Mouse (Mus musculus): ENCODE results near the gene Dst.

Dst gene

GRCm38 (mm10) chr1:34089011-34089410 is 181.0 kb downstream of the Dst start:
- ATAC-seq (ENCODE audit: insufficient number of reproducible peaks, low FRiP score, low TSS enrichment) = no peak

DNA sequence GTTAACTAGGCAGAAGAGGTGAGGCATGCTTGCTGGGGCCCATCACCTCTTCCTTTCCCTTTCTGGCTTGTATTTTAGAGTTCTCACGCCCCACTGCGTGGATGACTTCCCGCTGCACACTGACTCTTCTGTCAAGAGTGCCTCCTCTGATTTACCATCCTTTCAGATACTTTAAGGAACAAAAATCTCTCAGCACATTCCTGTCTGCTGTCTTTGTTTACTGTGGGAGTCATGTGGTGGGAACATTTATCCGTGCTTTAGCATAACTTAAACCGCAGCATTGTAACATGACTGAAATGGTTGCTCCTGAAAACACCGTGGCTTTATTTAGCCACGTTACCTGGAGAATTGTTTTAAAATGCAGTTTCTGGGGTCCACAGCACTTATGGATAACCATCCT is 182.7 kb downstream of the Dst start:
- no peak for ATAC-seq (ENCODE audit: insufficient number of reproducible peaks, low FRiP score, low TSS enrichment)

GRCm38 (mm10) chr1:34093652-34094051 is 185.6 kb downstream of the Dst start:
- ATAC-seq (ENCODE audit: insufficient number of reproducible peaks, low FRiP score, low TSS enrichment) = no peak

DNA sequence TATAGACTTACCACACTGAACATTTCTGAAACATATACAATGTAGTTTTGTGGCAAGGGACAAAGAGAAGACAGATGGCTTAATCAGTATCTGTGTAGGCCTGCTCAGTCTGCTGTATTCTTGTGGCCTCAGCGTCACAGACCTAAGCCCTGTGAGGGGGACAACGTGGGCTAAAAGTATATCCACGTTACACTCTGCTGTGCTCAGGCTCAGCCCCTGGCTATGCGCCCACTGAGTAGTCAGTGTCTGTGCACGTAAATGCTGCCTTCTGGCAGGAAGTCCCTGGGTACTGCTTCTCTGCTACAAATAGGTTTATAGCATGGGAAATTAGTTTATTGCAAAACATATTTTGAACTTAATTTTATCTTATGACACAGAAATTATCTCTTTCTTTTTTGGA is 186.3 kb downstream of the Dst start:
- no peak for ATAC-seq (ENCODE audit: insufficient number of reproducible peaks, low FRiP score, low TSS enrichment)

- no peak for ATAC-seq (ENCODE audit: insufficient number of reproducible peaks, low FRiP score, low TSS enrichment)
These were observed 187.1 kb downstream of the Dst start for GRCm38 (mm10) chr1:34095173-34095572.

- no peak for ATAC-seq (ENCODE audit: insufficient number of reproducible peaks, low FRiP score, low TSS enrichment)
These were observed 188.9 kb downstream of the Dst start for GRCm38 (mm10) chr1:34096923-34097322.

GRCm38 (mm10) chr1:34097640-34098039 is 189.6 kb downstream of the Dst start:
- peak; percentile 97 for ATAC-seq (ENCODE audit: insufficient number of reproducible peaks, low FRiP score, low TSS enrichment)

DNA sequence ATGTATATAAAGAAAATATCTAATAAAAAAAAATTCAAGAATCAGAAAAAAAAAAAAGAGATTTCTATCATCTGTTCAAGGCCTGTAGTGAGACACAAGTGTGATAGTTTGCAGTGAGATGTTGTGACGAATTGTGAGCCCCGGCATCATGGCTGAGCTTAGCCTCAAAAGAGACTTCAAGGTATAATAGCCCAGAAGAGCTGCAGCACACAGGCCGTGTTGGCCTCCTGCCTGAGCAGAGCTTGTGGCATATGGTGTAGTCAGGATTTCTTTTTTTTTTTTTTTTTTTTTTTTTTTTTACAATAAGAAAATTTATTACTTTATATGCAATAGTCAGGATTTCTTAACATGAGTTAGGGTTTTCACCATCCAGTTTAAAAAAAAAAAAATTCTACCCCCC is 191.4 kb downstream of the Dst start:
- peak; percentile 69; the same call in 1 of the 2 replicates for ATAC-seq (ENCODE audit: insufficient number of reproducible peaks, low FRiP score, low TSS enrichment)

DNA sequence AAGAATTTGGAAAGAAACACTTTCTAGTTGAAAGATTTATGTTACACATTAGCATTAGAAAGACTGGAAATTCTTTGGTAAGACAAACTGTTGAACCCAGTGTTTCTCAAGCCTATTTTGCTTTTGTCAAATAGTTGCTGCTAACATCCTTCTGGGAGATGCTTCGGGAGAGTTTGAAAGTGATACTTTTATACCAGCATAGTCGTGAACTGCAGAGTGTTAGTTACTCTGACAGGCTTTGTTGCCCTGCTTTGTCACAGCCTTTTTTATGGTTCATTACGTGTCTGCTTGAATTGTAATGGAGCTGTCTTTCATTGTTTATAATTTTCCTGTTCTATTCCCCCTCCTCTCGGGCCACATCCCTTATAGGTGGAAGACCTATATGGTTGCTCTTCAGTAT is 192.4 kb downstream of the Dst start:
- no peak for ATAC-seq (ENCODE audit: insufficient number of reproducible peaks, low FRiP score, low TSS enrichment)

DNA sequence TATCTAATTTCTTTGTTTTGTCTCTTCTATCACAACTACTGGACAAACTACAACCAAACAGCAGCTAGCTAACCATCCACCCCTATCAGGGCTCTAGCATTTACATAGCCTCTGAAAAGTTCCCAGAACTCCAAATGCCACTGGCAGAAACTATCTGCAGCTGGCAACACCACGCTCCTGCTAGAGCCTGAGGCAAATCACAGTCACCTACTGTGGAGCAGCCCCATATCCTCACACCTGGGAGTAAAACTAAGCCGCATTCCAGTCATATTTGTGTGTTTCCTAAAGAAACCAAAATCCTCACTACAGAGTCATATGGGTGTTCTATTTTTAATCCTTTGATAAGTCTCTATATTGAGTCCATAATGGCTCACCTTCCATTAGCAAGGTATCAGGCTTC is 194.6 kb downstream of the Dst start:
- no peak for ATAC-seq (ENCODE audit: insufficient number of reproducible peaks, low FRiP score, low TSS enrichment)

GRCm38 (mm10) chr1:34103176-34103575 is 195.2 kb downstream of the Dst start:
- no peak for ATAC-seq (ENCODE audit: insufficient number of reproducible peaks, low FRiP score, low TSS enrichment)

GRCm38 (mm10) chr1:34103713-34104172 is 195.7 kb downstream of the Dst start:
- ATAC-seq (ENCODE audit: insufficient number of reproducible peaks, low FRiP score, low TSS enrichment) = no peak

DNA sequence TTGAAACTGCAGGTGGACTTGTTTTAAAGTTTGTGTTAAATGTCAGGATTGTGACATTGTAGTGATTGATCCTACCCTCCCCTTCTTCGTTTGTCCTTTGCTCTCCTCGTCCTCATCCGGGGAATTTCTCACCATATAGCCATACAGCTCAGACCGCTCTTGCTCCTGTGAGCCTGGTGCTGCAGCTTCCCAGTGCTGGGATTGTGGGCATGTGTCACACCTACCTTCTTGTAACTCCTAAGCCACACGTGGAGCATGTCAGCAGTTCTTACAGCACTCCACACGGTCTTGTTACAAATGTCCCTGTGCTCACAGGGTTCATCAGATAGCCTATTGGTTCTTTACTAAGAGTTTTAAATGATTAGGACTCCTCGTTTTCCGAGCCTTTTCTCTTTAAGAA is 196.8 kb downstream of the Dst start:
- ATAC-seq (ENCODE audit: insufficient number of reproducible peaks, low FRiP score, low TSS enrichment) = no peak

- ATAC-seq (ENCODE audit: insufficient number of reproducible peaks, low FRiP score, low TSS enrichment) = no peak
These were observed 198.6 kb downstream of the Dst start for GRCm38 (mm10) chr1:34106606-34107005.

GRCm38 (mm10) chr1:34107076-34107475 is 199.1 kb downstream of the Dst start:
- no peak for ATAC-seq (ENCODE audit: insufficient number of reproducible peaks, low FRiP score, low TSS enrichment)

GRCm38 (mm10) chr1:34109599-34110210 is 201.7 kb downstream of the Dst start:
- ATAC-seq (ENCODE audit: insufficient number of reproducible peaks, low FRiP score, low TSS enrichment) = no peak

DNA sequence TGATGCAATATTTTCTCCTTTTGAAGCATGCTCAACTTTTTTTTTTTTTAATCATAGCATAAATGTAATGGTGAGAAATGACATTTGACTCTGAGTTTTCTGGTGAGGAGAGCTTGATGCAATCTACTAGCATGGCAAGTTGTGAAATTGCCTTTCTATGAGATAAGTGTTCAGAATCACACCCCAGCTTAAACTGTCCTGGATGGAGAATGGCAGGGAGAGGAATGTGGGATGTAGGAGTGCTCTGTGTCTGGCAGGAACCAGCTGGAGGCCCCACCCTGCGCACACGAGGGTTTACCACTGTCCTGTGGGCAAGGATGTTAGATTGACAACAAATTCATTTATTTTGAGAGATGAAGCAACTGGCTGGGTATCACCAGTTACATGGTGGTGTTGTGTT is 202.8 kb downstream of the Dst start:
- ATAC-seq (ENCODE audit: insufficient number of reproducible peaks, low FRiP score, low TSS enrichment) = no peak

- ATAC-seq (ENCODE audit: insufficient number of reproducible peaks, low FRiP score, low TSS enrichment) = no peak
These were observed 203.9 kb downstream of the Dst start for GRCm38 (mm10) chr1:34111954-34112353.

DNA sequence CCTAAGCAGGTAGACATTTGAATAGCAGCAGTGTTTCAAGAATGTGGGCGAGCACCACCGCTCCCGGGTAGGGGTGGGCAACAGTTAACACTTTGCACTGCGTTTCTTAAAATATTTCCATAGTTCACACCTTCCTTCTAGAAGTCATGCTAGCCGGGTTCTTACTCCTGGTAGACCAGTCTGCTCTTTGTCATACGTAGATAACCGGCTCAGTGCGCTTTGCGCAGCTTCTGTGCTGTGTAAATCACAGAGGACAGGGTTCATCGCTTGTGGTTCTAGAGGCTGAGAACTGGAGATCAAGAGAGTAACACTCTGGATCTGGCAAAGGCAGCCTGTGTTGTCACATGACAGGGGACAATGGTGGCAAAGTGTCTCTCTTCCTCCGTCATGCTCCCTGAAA is 208.4 kb downstream of the Dst start:
- ATAC-seq (ENCODE audit: insufficient number of reproducible peaks, low FRiP score, low TSS enrichment) = no peak

DNA sequence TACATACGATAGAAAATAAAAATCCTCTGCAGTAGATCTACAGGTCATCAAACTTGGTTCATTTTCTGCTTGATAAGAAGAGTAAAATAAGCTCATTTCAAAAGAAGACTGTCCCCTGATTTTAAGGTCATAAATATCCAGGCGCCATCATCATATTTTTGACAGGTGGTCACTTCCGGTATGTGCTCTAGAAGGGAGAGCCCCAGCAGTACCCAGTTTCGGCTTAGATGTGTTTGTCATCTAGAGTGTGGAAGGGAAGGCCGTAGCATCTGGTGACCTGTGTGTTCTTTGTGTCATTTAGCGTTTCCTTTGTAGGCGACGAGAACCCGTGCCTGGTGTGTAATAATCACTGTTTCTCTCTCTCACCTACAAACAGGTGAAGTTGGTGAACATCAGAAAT is 209.0 kb downstream of the Dst start:
- no peak for ATAC-seq (ENCODE audit: insufficient number of reproducible peaks, low FRiP score, low TSS enrichment)

DNA sequence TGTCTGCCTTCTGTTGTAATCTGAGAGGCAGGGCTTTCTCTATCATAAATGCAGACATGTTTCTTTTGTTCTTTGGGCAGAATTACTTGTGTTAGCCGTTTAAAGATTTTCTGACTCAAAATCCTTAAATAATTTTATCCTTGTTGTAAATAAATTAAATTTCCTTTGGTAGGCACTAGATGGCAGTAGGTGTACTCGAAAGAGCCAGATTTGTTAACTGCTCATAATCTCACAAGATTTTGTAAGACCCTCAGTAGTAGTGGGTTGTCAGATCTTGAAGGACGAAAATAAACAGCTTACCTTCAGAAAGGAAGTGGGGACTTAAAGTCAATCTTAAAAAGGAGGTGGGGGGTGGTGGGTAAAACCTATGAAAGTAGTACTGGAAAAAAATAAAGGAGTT is 209.7 kb downstream of the Dst start:
- no peak for ATAC-seq (ENCODE audit: insufficient number of reproducible peaks, low FRiP score, low TSS enrichment)

DNA sequence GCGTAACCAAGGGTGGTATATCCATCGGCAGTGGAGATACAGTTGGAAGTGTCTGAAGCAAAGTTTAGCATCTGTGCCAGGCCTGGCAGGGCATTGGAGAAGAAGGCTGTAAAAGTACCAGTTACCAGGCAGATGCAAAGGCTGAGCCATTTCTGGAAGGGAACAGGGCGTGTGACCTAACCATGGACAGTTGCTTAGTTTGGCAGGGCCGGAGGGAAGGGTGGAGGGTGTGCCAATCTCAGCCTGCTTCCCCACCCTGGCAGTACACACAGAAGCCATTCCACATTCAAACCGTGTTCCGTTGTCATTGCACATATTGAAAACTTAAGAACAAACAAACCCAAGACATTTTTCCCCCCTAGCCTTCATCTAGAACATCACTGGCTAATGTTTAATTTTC is 212.0 kb downstream of the Dst start:
- no peak for ATAC-seq (ENCODE audit: insufficient number of reproducible peaks, low FRiP score, low TSS enrichment)

DNA sequence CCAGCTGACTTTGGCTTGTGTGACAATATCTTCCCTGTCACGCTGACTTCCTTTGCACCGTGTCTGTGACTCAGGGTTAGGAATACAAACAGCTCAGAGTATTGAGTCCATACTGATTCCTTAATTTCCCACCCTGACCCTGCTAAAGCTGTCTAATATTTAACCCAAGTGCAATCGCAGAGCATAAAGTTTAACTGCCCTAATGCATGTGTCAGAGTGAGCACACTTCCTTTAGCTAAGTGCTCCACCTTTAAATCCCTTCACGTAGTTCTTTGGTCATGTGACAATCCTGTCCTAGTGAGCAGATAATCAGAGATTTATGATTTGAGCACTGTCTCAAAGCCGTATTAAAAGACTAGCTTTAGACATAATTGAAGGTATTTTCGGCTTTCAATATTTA is 212.6 kb downstream of the Dst start:
- ATAC-seq (ENCODE audit: insufficient number of reproducible peaks, low FRiP score, low TSS enrichment) = no peak

All from cerebellum, adult (tissue).